Mouse (Mus musculus): ENCODE results near the gene Tubal3. TPM values are rescaled to one million over a fixed set of nuclear protein-coding genes. Genes with fewer than 3 reads are reported as not detected.

Tubal3 gene
- total and polyA plus RNA-seq, 2 experiments from 2014 or later: not detected

DNA sequence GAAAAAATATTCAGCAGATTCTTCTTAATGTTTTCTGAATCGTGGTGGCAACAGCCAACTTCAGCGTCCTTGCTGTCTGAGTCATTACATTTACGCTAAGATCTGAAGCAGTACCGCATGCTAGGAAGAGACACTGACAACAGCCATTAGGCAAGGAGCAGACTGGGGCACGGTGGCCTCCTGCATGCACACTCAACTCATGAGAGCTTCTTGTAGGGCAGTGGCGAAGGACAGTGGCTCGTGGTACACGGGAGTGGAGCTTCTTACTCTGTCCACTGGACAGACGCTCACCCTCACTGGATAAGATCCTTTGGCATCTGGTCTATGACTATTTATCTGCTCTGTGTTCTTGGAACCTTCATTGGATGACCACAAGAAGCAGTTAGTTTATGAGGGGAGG is 18.8 kb upstream of the Tubal3 start:
- Histone ChIP-seq H3K9ac (replicated peaks; ENCODE audit: low read depth, low read length) (no peak overlapping the region), H3K4me2 (ENCODE audit: low read depth, low read length) (no peak overlapping the region), H3K27ac (ENCODE audit: low read depth) (no peak overlapping the region), H3K4me1 (ENCODE audit: control insufficient read depth, insufficient read depth) (no peaks in the 10 kb centered on the region), H3K36me3 (replicated peaks; ENCODE audit: control insufficient read depth, insufficient read depth, low read length) (no peaks in the 10 kb centered on the region), H3K4me3 (ENCODE audit: low read depth, low read length) (no peak overlapping the region), H3K9me3 (replicated peaks; ENCODE audit: control insufficient read depth, low read length) (no peaks in the 10 kb centered on the region), H3K27me3 (ENCODE audit: control insufficient read depth, insufficient read depth, low read length) (no peaks in the 10 kb centered on the region)
- DNase-seq (ENCODE audit: low spot score) (no peak), ATAC-seq (ENCODE audit: insufficient read depth, low read depth) (no peak)
- WGBS: 89% methylated on average over 9 of the region's 9 CpGs
- TF ChIP-seq EP300 (IDR thresholded peaks at IDR 0.05; ENCODE audit: low read depth) (no peak), CTCF (IDR thresholded peaks at IDR 0.05; ENCODE audit: low read depth) (no peak)

DNA sequence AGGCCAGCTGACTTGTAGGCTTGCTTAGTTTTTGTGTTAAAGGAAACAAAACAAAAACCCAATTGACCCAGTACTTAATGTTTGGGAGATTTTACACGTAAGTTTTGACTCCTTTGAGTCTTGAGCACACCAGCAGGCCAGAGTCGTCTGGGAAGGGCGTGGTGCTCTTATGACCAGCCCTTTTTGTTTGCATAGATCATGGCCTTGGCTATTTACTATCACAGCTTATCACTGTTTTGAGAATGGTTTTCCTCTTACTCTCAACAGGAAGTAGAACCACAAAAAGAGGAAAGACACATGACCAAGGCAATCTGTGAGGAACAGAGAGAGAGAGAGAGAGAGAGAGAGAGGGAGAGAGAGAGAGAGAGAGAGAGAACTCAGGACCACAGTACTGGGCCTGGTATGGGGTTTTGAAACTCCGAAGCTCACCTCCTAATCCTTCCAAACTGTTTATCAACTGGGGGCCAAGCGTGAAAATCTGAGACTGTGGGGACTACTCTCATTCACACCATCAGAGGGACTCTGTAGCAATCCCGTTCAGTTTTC is 10.8 kb upstream of the Tubal3 start:
- ATAC-seq (ENCODE audit: insufficient read depth, low read depth) (no peak), DNase-seq (ENCODE audit: low spot score) (no peak)
- Histone ChIP-seq H3K9me3 (replicated peaks; ENCODE audit: control insufficient read depth, low read length) (no peaks in the 10 kb centered on the region), H3K4me2 (ENCODE audit: low read depth, low read length) (no peak overlapping the region), H3K4me1 (ENCODE audit: control insufficient read depth, insufficient read depth) (0 out of 2 replicates have a peak, but pooled peaks cover 3% of the 10 kb centered on the region), H3K27ac (ENCODE audit: low read depth) (no peak overlapping the region), H3K36me3 (replicated peaks; ENCODE audit: control insufficient read depth, insufficient read depth, low read length) (no peaks in the 10 kb centered on the region), H3K4me3 (ENCODE audit: low read depth, low read length) (no peak overlapping the region), H3K9ac (replicated peaks; ENCODE audit: low read depth, low read length) (no peak overlapping the region), H3K27me3 (ENCODE audit: control insufficient read depth, insufficient read depth, low read length) (no peaks in the 10 kb centered on the region)
- no peak for TF ChIP-seq EP300 (IDR thresholded peaks at IDR 0.05; ENCODE audit: low read depth)
- TF ChIP-seq CTCF (IDR thresholded peaks at IDR 0.05; ENCODE audit: low read depth): no peak
- WGBS: 62% methylated on average over 6 of the region's 6 CpGs

DNA sequence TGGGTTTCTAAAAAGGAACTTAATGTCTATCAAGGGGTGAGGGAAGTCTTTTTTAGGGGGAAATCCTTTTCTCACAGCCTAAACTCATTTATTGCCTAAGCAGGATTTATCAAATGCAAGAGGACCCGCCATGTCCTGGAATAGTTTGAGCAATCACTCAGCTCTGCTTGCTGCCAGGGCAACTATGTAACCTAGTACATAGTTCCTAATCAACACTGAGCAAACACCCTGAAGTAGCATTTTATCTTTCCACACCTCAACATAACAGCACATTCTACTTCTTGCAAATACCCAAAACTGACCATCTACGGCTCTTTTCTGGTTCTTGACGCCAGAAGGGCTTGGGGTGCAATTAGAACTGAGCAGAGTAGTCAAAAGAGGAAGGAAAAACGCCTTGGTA is 9.8 kb upstream of the Tubal3 start:
- 39% methylated on average over 4 of the region's 4 CpGs for WGBS
- TF ChIP-seq EP300 (IDR thresholded peaks at IDR 0.05; ENCODE audit: low read depth) (no peak), CTCF (IDR thresholded peaks at IDR 0.05; ENCODE audit: low read depth) (no peak)
- no peaks in the 10 kb centered on the region for H3K9me3 ChIP-seq (replicated peaks; ENCODE audit: control insufficient read depth, low read length)
- no peak overlapping the region for H3K4me3 ChIP-seq (ENCODE audit: low read depth, low read length)
- 0 out of 2 replicates have a peak, but pooled peaks cover 3% of the 10 kb centered on the region for H3K4me1 ChIP-seq (ENCODE audit: control insufficient read depth, insufficient read depth)
- H3K4me2 ChIP-seq (ENCODE audit: low read depth, low read length): no peak overlapping the region
- H3K27ac ChIP-seq (ENCODE audit: low read depth): no peak overlapping the region
- no peaks in the 10 kb centered on the region for H3K27me3 ChIP-seq (ENCODE audit: control insufficient read depth, insufficient read depth, low read length)
- no peaks in the 10 kb centered on the region for H3K36me3 ChIP-seq (replicated peaks; ENCODE audit: control insufficient read depth, insufficient read depth, low read length)
- peak; percentile 75 for ATAC-seq (ENCODE audit: insufficient read depth, low read depth)
- H3K9ac ChIP-seq (replicated peaks; ENCODE audit: low read depth, low read length): no peak overlapping the region
- peak; percentile 44 for DNase-seq (ENCODE audit: low spot score)

DNA sequence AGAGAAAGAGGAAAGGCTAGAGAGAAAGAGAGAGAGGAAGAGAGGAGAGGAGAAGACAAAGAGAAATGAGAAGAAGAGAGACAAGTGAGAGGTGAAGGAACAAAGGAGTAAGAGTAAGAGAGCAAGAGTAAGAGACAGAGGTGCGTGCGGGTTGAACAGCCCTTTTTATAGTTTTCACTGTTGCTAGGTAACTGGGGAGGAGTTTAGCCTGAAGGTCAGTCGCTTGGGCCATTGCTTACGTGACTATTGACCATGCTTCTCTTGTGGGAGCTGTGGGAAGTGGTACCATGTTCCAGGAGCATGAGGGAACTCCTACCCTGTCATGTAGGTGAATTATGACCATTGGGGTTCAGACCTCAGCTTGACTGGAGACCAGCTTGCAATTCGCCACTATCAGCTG is 7.7 kb upstream of the Tubal3 start:
- Histone ChIP-seq H3K27ac (ENCODE audit: low read depth) (no peak overlapping the region), H3K4me3 (ENCODE audit: low read depth, low read length) (no peak overlapping the region), H3K4me2 (ENCODE audit: low read depth, low read length) (no peak overlapping the region), H3K9ac (replicated peaks; ENCODE audit: low read depth, low read length) (no peak overlapping the region), H3K4me1 (ENCODE audit: control insufficient read depth, insufficient read depth) (peaks cover 7% of the 10 kb centered on the region; the same call in 1 of the 2 replicates), H3K9me3 (replicated peaks; ENCODE audit: control insufficient read depth, low read length) (no peaks in the 10 kb centered on the region), H3K36me3 (replicated peaks; ENCODE audit: control insufficient read depth, insufficient read depth, low read length) (no peaks in the 10 kb centered on the region), H3K27me3 (ENCODE audit: control insufficient read depth, insufficient read depth, low read length) (no peaks in the 10 kb centered on the region)
- no peak for DNase-seq (ENCODE audit: low spot score)
- TF ChIP-seq CTCF (IDR thresholded peaks at IDR 0.05; ENCODE audit: low read depth) (no peak), EP300 (IDR thresholded peaks at IDR 0.05; ENCODE audit: low read depth) (no peak)
- WGBS: 77% methylated on average over 5 of the region's 5 CpGs
- ATAC-seq (ENCODE audit: insufficient read depth, low read depth): no peak

DNA sequence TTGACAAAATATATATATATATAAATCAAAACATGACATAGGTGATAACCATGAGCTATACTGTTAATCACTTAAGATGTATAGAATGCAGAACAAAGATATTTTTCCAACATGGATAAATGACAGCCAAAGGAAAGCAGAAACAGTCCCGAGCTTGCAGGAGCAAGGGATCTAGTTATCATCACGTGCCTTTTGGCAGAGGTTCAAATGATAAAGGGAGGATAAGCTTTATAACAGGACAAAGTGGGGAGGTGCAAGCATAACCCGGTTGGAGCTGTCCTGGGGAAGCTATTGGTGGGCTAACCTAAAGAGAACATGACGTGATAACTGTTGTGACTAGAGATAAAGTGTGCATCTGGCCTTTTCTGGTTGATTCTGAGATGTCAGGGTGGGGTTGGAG is 4.6 kb upstream of the Tubal3 start:
- no peak overlapping the region for H3K9ac ChIP-seq (replicated peaks; ENCODE audit: low read depth, low read length)
- DNase-seq (ENCODE audit: low spot score) (no peak), ATAC-seq (ENCODE audit: insufficient read depth, low read depth) (no peak)
- H3K4me3 ChIP-seq (ENCODE audit: low read depth, low read length): no peak overlapping the region
- H3K4me1 ChIP-seq (ENCODE audit: control insufficient read depth, insufficient read depth): peaks cover 14% of the 10 kb centered on the region; the same call in 1 of the 2 replicates
- H3K27ac ChIP-seq (ENCODE audit: low read depth): no peak overlapping the region
- no peaks in the 10 kb centered on the region for H3K36me3 ChIP-seq (replicated peaks; ENCODE audit: control insufficient read depth, insufficient read depth, low read length)
- H3K4me2 ChIP-seq (ENCODE audit: low read depth, low read length): no peak overlapping the region
- H3K27me3 ChIP-seq (ENCODE audit: control insufficient read depth, insufficient read depth, low read length): no peaks in the 10 kb centered on the region
- no peaks in the 10 kb centered on the region for H3K9me3 ChIP-seq (replicated peaks; ENCODE audit: control insufficient read depth, low read length)
- 24% methylated on average over 4 of the region's 4 CpGs for WGBS
- TF ChIP-seq EP300 (IDR thresholded peaks at IDR 0.05; ENCODE audit: low read depth) (no peak), CTCF (IDR thresholded peaks at IDR 0.05; ENCODE audit: low read depth) (no peak)

DNA sequence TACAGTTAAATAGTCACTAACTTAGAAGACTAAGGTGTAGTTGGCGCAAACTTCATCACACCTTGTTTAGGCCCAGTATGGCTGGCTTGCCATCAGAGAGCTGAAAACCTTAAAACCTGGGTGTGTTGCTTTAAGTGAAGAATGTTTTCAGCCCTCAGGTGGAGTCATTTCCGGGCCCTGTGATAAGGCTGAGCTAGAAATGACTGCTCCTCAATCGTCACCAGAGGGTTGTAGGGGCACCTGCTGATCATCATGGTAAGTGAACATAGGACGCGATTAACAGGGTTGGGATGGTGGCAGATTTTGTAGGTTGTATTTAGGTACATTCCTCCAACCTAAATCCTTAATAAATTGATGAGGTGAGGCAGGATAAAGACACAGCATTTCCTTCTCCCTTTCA is 6.4 kb downstream of the Tubal3 start:
- Histone ChIP-seq H3K27ac (ENCODE audit: low read depth) (no peak overlapping the region), H3K36me3 (replicated peaks; ENCODE audit: control insufficient read depth, insufficient read depth, low read length) (no peaks in the 10 kb centered on the region), H3K4me1 (ENCODE audit: control insufficient read depth, insufficient read depth) (no peaks in the 10 kb centered on the region), H3K4me3 (ENCODE audit: low read depth, low read length) (no peak overlapping the region), H3K9ac (replicated peaks; ENCODE audit: low read depth, low read length) (no peak overlapping the region), H3K9me3 (replicated peaks; ENCODE audit: control insufficient read depth, low read length) (no peaks in the 10 kb centered on the region), H3K4me2 (ENCODE audit: low read depth, low read length) (no peak overlapping the region), H3K27me3 (ENCODE audit: control insufficient read depth, insufficient read depth, low read length) (no peaks in the 10 kb centered on the region)
- WGBS: 58% methylated on average over 5 of the region's 5 CpGs
- DNase-seq (ENCODE audit: low spot score) (no peak), ATAC-seq (ENCODE audit: insufficient read depth, low read depth) (no peak)
- TF ChIP-seq EP300 (IDR thresholded peaks at IDR 0.05; ENCODE audit: low read depth) (no peak), CTCF (IDR thresholded peaks at IDR 0.05; ENCODE audit: low read depth) (no peak)

Measured in heart, postnatal 0 days (tissue).